Mouse (Mus musculus): ENCODE data around the gene Pvalb. TPM values are rescaled to one million over a fixed set of nuclear protein-coding genes. Genes with fewer than 3 reads are reported as not detected.
A peak's percentile ranks its signal among the peaks of the same experiment; 100 is the strongest.

Pvalb gene
- total and polyA plus RNA-seq, 2 experiments from 2014 or later: 1.7 to 7.6 TPM

DNA sequence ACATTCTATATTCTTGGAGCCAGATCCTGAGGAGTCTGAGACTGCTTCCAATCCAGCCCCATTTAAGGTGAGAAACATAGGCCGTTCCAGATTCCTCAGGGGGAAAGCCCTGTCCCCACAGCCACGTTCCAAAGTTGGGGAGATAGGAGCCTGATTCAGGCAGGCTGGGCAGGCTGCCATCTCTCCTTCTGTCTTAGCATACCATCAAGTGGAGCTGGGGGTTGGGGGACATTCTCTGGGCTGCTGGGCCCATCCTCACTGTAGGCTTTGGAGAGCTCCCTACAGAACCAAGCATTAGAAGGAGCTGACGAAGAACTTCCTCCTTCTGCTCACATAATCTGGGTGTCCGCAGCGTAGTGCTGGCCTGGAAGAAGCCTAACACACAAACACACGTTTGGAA lies 37.6 kb upstream of the Pvalb start:
- H3K4me1 ChIP-seq (ENCODE audit: insufficient read depth, low read length): no peaks in the 10 kb centered on the region
- ATAC-seq (no peak), DNase-seq (ENCODE audit: low spot score) (no peak)
- H3K36me3 ChIP-seq (ENCODE audit: insufficient read depth, low read length): no peaks in the 10 kb centered on the region
- 54% methylated on average over 6 of the region's 6 CpGs for WGBS
- H3K4me2 ChIP-seq (ENCODE audit: low read depth, low read length): no peak overlapping the region
- no peak overlapping the region for H3K9ac ChIP-seq (replicated peaks; ENCODE audit: low read length)
- H3K4me3 ChIP-seq (ENCODE audit: low read length): no peak overlapping the region
- no peaks in the 10 kb centered on the region for H3K27me3 ChIP-seq (ENCODE audit: insufficient read depth, low read length)
- no peak for TF ChIP-seq CTCF (IDR thresholded peaks at IDR 0.05; ENCODE audit: low read depth)
- H3K27ac ChIP-seq: no peak overlapping the region
- no peaks in the 10 kb centered on the region for H3K9me3 ChIP-seq (ENCODE audit: low read length)

DNA sequence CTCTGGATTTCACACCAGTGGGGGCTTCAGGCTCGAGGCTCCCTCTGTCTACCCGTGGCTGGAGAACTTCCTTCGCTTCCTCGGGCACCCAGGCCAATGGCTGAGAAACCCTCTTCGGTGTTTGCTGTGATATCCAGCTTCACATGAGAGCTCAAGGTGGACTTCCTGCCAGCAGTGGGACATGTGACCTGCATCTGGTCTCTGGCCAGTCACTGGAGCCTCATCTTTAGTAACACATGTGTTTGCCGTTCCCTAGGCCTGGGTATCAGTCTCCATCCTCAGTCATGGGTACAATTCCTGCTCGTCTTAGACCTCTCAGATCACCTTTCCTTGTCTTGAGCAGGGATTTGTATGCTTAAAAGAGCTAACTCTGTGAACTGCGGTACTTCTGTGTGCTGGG lies 36.9 kb upstream of the Pvalb start:
- Histone ChIP-seq H3K9me3 (ENCODE audit: low read length) (no peaks in the 10 kb centered on the region), H3K4me2 (ENCODE audit: low read depth, low read length) (no peak overlapping the region), H3K36me3 (ENCODE audit: insufficient read depth, low read length) (no peaks in the 10 kb centered on the region), H3K4me3 (ENCODE audit: low read length) (no peak overlapping the region), H3K9ac (replicated peaks; ENCODE audit: low read length) (no peak overlapping the region), H3K4me1 (ENCODE audit: insufficient read depth, low read length) (no peaks in the 10 kb centered on the region), H3K27ac (no peak overlapping the region), H3K27me3 (ENCODE audit: insufficient read depth, low read length) (no peaks in the 10 kb centered on the region)
- DNase-seq (ENCODE audit: low spot score) (no peak), ATAC-seq (no peak)
- WGBS: 85% methylated on average over 8 of the region's 8 CpGs
- no peak for TF ChIP-seq CTCF (IDR thresholded peaks at IDR 0.05; ENCODE audit: low read depth)

DNA sequence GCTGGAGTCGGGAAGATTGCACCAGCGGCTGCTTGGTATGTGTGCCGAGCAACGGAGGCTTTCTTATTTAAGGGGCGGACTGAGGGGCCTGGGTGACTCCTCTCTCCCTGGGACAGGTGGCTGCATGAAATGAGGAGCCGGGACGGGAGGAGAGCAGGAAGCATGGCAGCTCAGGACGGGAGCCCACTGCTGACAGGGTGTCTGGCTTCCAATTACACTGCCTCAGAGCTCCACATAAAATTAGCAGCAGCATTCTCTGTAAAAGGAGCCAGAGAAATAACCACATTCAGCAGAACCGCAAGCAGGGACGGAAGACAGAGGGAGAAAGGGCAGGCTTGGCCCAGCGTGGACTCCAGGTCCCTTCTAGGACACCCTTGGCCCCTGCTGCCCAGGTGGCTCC lies 35.1 kb upstream of the Pvalb start:
- Histone ChIP-seq H3K27me3 (ENCODE audit: insufficient read depth, low read length) (no peaks in the 10 kb centered on the region), H3K4me3 (ENCODE audit: low read length) (no peak overlapping the region), H3K4me1 (ENCODE audit: insufficient read depth, low read length) (no peaks in the 10 kb centered on the region), H3K36me3 (ENCODE audit: insufficient read depth, low read length) (no peaks in the 10 kb centered on the region), H3K9me3 (ENCODE audit: low read length) (no peaks in the 10 kb centered on the region), H3K4me2 (ENCODE audit: low read depth, low read length) (no peak overlapping the region), H3K27ac (no peak overlapping the region), H3K9ac (replicated peaks; ENCODE audit: low read length) (no peak overlapping the region)
- no peak for ATAC-seq
- DNase-seq (ENCODE audit: low spot score): no peak
- WGBS: 50% methylated on average over 11 of the region's 11 CpGs
- TF ChIP-seq CTCF (IDR thresholded peaks at IDR 0.05; ENCODE audit: low read depth): no peak

DNA sequence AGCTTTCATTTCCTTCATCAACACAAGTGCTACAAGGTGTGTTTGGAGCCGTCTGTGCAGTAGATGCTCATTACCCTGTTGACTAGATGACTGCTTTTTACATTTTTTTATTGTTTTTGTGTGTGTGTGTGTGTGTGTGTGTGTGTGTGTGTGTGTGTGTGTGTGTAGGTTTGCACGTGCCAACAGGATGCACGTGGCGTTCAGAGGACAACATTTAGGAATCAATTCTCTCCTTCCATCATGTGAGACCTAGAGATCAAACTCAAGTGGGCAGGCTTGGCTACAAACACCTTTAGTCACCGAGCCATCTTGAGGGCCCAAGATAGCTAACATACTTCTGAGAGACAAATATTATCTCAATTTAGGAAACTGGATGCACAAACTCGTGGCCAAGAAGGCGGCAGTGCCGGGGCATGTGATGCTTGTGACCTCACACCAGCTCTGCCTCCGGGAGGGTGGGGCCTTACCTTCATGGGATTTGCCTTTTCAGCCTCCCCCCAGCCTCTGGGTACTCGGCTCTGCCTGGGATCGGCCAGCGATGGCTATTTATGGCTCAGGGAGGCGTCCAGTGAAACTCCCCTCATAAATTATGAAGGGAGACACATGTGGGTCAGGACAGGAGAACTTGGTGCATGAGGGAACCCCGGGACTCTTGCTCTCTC lies 33.9 kb upstream of the Pvalb start:
- Histone ChIP-seq H3K36me3 (ENCODE audit: insufficient read depth, low read length) (no peaks in the 10 kb centered on the region), H3K9ac (replicated peaks; ENCODE audit: low read length) (no peak overlapping the region), H3K27ac (no peak overlapping the region), H3K4me3 (ENCODE audit: low read length) (no peak overlapping the region), H3K4me2 (ENCODE audit: low read depth, low read length) (no peak overlapping the region), H3K27me3 (ENCODE audit: insufficient read depth, low read length) (no peaks in the 10 kb centered on the region), H3K4me1 (ENCODE audit: insufficient read depth, low read length) (no peaks in the 10 kb centered on the region), H3K9me3 (ENCODE audit: low read length) (no peaks in the 10 kb centered on the region)
- no peak for TF ChIP-seq CTCF (IDR thresholded peaks at IDR 0.05; ENCODE audit: low read depth)
- WGBS: 78% methylated on average over 14 of the region's 14 CpGs
- ATAC-seq (no peak), DNase-seq (ENCODE audit: low spot score) (no peak)

DNA sequence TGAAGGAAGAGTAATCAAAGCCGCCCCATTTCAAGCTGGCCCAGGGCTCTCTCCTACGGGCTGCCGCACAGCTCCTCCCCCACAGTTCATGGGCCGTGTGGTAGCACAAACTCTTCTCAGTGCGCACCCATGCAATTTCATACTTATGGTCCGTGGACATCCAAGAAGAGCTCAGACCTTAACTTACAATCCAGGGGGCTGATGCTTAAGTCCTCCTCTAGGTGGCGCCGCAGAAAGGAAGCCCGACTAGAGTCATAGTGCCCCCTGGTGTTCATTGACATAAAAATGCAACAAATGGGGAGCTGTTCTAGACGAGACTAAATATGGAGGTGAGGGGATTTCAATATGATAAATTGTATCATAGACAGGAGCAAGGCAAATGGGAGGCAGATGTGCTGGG lies 33.3 kb upstream of the Pvalb start:
- Histone ChIP-seq H3K4me1 (ENCODE audit: insufficient read depth, low read length) (no peaks in the 10 kb centered on the region), H3K27ac (no peak overlapping the region), H3K36me3 (ENCODE audit: insufficient read depth, low read length) (no peaks in the 10 kb centered on the region), H3K4me3 (ENCODE audit: low read length) (no peak overlapping the region), H3K4me2 (ENCODE audit: low read depth, low read length) (no peak overlapping the region), H3K9ac (replicated peaks; ENCODE audit: low read length) (no peak overlapping the region), H3K27me3 (ENCODE audit: insufficient read depth, low read length) (no peaks in the 10 kb centered on the region), H3K9me3 (ENCODE audit: low read length) (no peaks in the 10 kb centered on the region)
- 22% methylated on average over 10 of the region's 10 CpGs for WGBS
- DNase-seq (ENCODE audit: low spot score): peak; percentile 91
- TF ChIP-seq CTCF (IDR thresholded peaks at IDR 0.05; ENCODE audit: low read depth): peak; percentile 98
- ATAC-seq: no peak

DNA sequence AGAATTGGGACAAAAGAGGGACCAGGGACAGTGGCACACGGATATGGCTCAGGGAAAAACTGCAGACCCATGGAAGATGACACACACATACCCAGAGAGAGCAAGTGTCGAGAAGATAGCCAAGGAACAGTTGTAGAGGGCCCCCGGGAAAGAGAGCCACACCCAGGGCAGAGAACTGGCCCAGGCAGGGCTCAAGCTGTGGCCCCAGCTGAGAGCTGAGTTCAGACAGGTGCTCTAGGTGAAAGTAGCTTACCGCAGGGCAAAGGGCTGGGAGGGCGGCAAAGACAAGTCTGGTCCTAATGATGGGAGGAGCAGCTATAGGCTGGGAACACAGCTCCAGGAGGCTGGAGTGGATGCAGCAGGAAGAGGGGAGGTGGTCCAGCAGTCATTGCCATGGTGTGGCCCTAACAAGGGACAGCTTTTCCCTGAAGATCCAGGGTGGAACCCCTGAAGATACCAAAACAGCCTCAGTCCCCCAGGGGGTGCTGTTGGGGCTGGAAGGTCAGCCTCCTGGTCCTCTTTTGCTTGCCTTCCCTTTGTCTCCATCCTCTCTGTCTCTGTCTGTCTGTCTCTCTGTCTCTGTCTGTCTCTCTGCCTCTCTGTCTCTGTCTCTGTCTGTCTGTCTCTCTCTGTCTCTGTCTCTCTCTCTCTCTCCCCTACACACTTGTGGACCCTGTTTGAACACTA lies 28.8 kb upstream of the Pvalb start:
- H3K4me3 ChIP-seq (ENCODE audit: low read length): no peak overlapping the region
- H3K4me2 ChIP-seq (ENCODE audit: low read depth, low read length): no peak overlapping the region
- no peak for ATAC-seq
- no peaks in the 10 kb centered on the region for H3K27me3 ChIP-seq (ENCODE audit: insufficient read depth, low read length)
- WGBS: 78% methylated on average over 5 of the region's 5 CpGs
- H3K27ac ChIP-seq: no peak overlapping the region
- H3K9me3 ChIP-seq (ENCODE audit: low read length): no peaks in the 10 kb centered on the region
- no peaks in the 10 kb centered on the region for H3K4me1 ChIP-seq (ENCODE audit: insufficient read depth, low read length)
- TF ChIP-seq CTCF (IDR thresholded peaks at IDR 0.05; ENCODE audit: low read depth): 0 out of 2 replicates have a peak, but pooled peaks have one; percentile 2
- no peak for DNase-seq (ENCODE audit: low spot score)
- no peaks in the 10 kb centered on the region for H3K36me3 ChIP-seq (ENCODE audit: insufficient read depth, low read length)
- H3K9ac ChIP-seq (replicated peaks; ENCODE audit: low read length): no peak overlapping the region

Data from hindbrain, postnatal 0 days (tissue).